Mouse (Mus musculus) small intestine, adult 2 months (tissue): ENCODE results near the gene Ano1.

ENCODE experiments used
- CTCF ChIP-seq: fragments of 200-500 bp; IDR thresholded peaks from 2 replicates; pipeline ENCODE4 v1.5.1; 2012; ENCODE audit warnings: low read depth, mild to moderate bottlenecking, control low read depth, inconsistent platforms, low read length, moderate library complexity, mixed read lengths; ENCODE audit not compliant: insufficient replicate concordance, insufficient read length; ENCODE audit errors: extremely low read depth
- POLR2A ChIP-seq: fragments of 200-500 bp; IDR thresholded peaks from 2 replicates; pipeline ENCODE4 v1.6.1; 2012; ENCODE audit warnings: low read depth, mild to moderate bottlenecking, control low read depth, inconsistent platforms, low read length, moderate library complexity

GRCm38 (mm10) chr7:144656261-144656967, 95.4 kb downstream of the Ano1 start:
- TF ChIP-seq CTCF, result no peak
- no peak for TF ChIP-seq POLR2A
